ENCODE assay signal across 19 mouse cellular contexts in genomic region chr5:102724813-102725348, GRCm38 (mm10).
DNase-seq lines count a peak whose midpoint lies in the region; ATAC-seq and TF ChIP-seq lines count a peak whose summit lies in the region.
"Had no signal": no experiment of that assay in that cellular context is flagged by ENCODE, and none has a peak within 500 bp of the region (broad histone marks: within the 10 kb centered on the region; RNA-seq: fewer than 3 reads in every experiment).

No protein-coding gene starts in this region.

- H3K9me3 ChIP-seq in heart, postnatal 0 days (replicated peaks; ENCODE audit: control insufficient read depth, low read length): no peaks in the 10 kb centered on the region
- H3K9me3 ChIP-seq in lung, embryonic 16.5 days (ENCODE audit: control insufficient read depth, low read length): no peaks in the 10 kb centered on the region
- no peaks in the 10 kb centered on the region for H3K9me3 ChIP-seq in intestine, postnatal 0 days (ENCODE audit: control insufficient read depth)
- no peaks in the 10 kb centered on the region for H3K9me3 ChIP-seq in stomach, embryonic 15.5 days
- H3K9me3 ChIP-seq: forebrain, embryonic 15.5 days; hindbrain, embryonic 13.5 days; midbrain, embryonic 13.5 days; neural tube, embryonic 12.5 days had no signal

- no peak for ATAC-seq in heart, postnatal 0 days (ENCODE audit: insufficient read depth, low read depth)
- peak; percentile 55 for ATAC-seq in lung, embryonic 16.5 days (ENCODE audit: low read depth)
- no peak for ATAC-seq in intestine, postnatal 0 days
- ATAC-seq in stomach, embryonic 15.5 days (ENCODE audit: insufficient read depth, low FRiP score, low read depth): 0 out of 2 replicates have a peak, but pooled peaks have one; percentile 43
- ATAC-seq: forebrain, embryonic 15.5 days; midbrain, embryonic 13.5 days had no signal

- H3K27ac ChIP-seq in heart, postnatal 0 days (ENCODE audit: low read depth): peak overlapping the region; percentile 40
- peak overlapping the region; percentile 83 for H3K27ac ChIP-seq in lung, embryonic 16.5 days (ENCODE audit: low read length)
- peak overlapping the region; percentile 8; the same call in 1 of the 2 replicates for H3K27ac ChIP-seq in intestine, postnatal 0 days (ENCODE audit: low read depth, low read length)
- H3K27ac ChIP-seq in stomach, embryonic 15.5 days: peak overlapping the region; percentile 76
- H3K27ac ChIP-seq: forebrain, embryonic 15.5 days; hindbrain, embryonic 13.5 days; left cerebral cortex, adult 2 months; midbrain, embryonic 13.5 days; neural tube, embryonic 12.5 days had no signal

- peaks cover 5% of the 10 kb centered on the region; the same call in 1 of the 2 replicates for H3K4me1 ChIP-seq in heart, postnatal 0 days (ENCODE audit: control insufficient read depth, insufficient read depth)
- peaks cover 7% of the 10 kb centered on the region; the same call in 1 of the 2 replicates for H3K4me1 ChIP-seq in lung, embryonic 16.5 days (replicated peaks; ENCODE audit: control insufficient read depth, insufficient read depth, low read length)
- H3K4me1 ChIP-seq in intestine, postnatal 0 days (replicated peaks; ENCODE audit: control insufficient read depth, insufficient read depth, low read length): no peaks in the 10 kb centered on the region
- H3K4me1 ChIP-seq in stomach, embryonic 15.5 days: peaks cover 3% of the 10 kb centered on the region; the same call in 1 of the 2 replicates
- H3K4me1 ChIP-seq: forebrain, embryonic 15.5 days; midbrain, embryonic 13.5 days; neural tube, embryonic 12.5 days had no signal

- 33% methylated on average over 8 of the region's 9 CpGs for WGBS in heart, postnatal 0 days
- 11% methylated on average over 9 of the region's 9 CpGs for WGBS in lung, embryonic 16.5 days
- 18% methylated on average over 9 of the region's 9 CpGs for WGBS in intestine, postnatal 0 days
- 17% methylated on average over 9 of the region's 9 CpGs for WGBS in stomach, embryonic 15.5 days

- H3K36me3 ChIP-seq in heart, postnatal 0 days (replicated peaks; ENCODE audit: control insufficient read depth, insufficient read depth, low read length): no peaks in the 10 kb centered on the region
- no peaks in the 10 kb centered on the region for H3K36me3 ChIP-seq in lung, embryonic 16.5 days (ENCODE audit: control insufficient read depth, insufficient read depth, low read length)
- no peaks in the 10 kb centered on the region for H3K36me3 ChIP-seq in intestine, postnatal 0 days (ENCODE audit: control insufficient read depth, insufficient read depth)
- no peaks in the 10 kb centered on the region for H3K36me3 ChIP-seq in stomach, embryonic 15.5 days
- H3K36me3 ChIP-seq: forebrain, embryonic 15.5 days; hindbrain, embryonic 13.5 days; midbrain, embryonic 13.5 days; neural tube, embryonic 12.5 days had no signal

- peak; percentile 6 for DNase-seq in heart, postnatal 0 days (ENCODE audit: low spot score)
- DNase-seq in heart, adult 11 months: no peak
- DNase-seq in lung, postnatal 36 days: no peak
- no peak for DNase-seq in urinary bladder, adult 2 months (ENCODE audit: low spot score)
- no peak for DNase-seq in spleen, adult 12 weeks (ENCODE audit: low spot score)
- DNase-seq: cerebellum, adult 9-10 months; kidney, postnatal 4 days; lung, postnatal 10 days; retina, postnatal 1 day; thymus, adult 18-20 months had no signal

- no peaks in the 10 kb centered on the region for H3K27me3 ChIP-seq in heart, postnatal 0 days (ENCODE audit: control insufficient read depth, insufficient read depth, low read length)
- H3K27me3 ChIP-seq in lung, embryonic 16.5 days (ENCODE audit: control insufficient read depth, insufficient read depth, low read depth, low read length): no peaks in the 10 kb centered on the region
- H3K27me3 ChIP-seq in intestine, postnatal 0 days (replicated peaks; ENCODE audit: control insufficient read depth, insufficient read depth, low read length): no peaks in the 10 kb centered on the region
- H3K27me3 ChIP-seq in stomach, embryonic 15.5 days (replicated peaks): no peaks in the 10 kb centered on the region
- H3K27me3 ChIP-seq: CH12.LX; forebrain, embryonic 15.5 days; hindbrain, embryonic 13.5 days; midbrain, embryonic 13.5 days; neural tube, embryonic 12.5 days had no signal

- no peak overlapping the region for H3K9ac ChIP-seq in heart, postnatal 0 days (replicated peaks; ENCODE audit: low read depth, low read length)
- H3K9ac ChIP-seq in lung, embryonic 16.5 days (ENCODE audit: low read length): peak overlapping the region; percentile 38
- H3K9ac ChIP-seq in intestine, postnatal 0 days (ENCODE audit: low read depth, low read length): no peak overlapping the region
- H3K9ac ChIP-seq in stomach, embryonic 15.5 days: no peak overlapping the region
- H3K9ac ChIP-seq: forebrain, embryonic 15.5 days; hindbrain, embryonic 13.5 days; midbrain, embryonic 13.5 days; neural tube, embryonic 12.5 days had no signal

- peak overlapping the region; percentile 46 for H3K4me2 ChIP-seq in heart, postnatal 0 days (ENCODE audit: low read depth, low read length)
- peak overlapping the region; percentile 39 for H3K4me2 ChIP-seq in lung, embryonic 16.5 days (ENCODE audit: low read depth, low read length)
- H3K4me2 ChIP-seq in intestine, postnatal 0 days (replicated peaks; ENCODE audit: low read depth): peak overlapping the region; percentile 40
- peak overlapping the region; percentile 38 for H3K4me2 ChIP-seq in stomach, embryonic 15.5 days
- H3K4me2 ChIP-seq: forebrain, embryonic 15.5 days; hindbrain, embryonic 13.5 days; midbrain, embryonic 13.5 days; neural tube, embryonic 12.5 days had no signal

- peak overlapping the region; percentile 34 for H3K4me3 ChIP-seq in heart, postnatal 0 days (ENCODE audit: low read depth, low read length)
- H3K4me3 ChIP-seq in lung, embryonic 16.5 days (ENCODE audit: low read length): peak overlapping the region; percentile 42
- peak overlapping the region; percentile 36 for H3K4me3 ChIP-seq in intestine, postnatal 0 days (ENCODE audit: low read depth, low read length)
- H3K4me3 ChIP-seq in stomach, embryonic 15.5 days (replicated peaks): peak overlapping the region; percentile 28
- H3K4me3 ChIP-seq: forebrain, embryonic 15.5 days; hindbrain, embryonic 13.5 days; left cerebral cortex, adult 2 months; midbrain, embryonic 13.5 days; neural tube, embryonic 12.5 days had no signal

- TF ChIP-seq EP300 in heart, postnatal 0 days (IDR thresholded peaks at IDR 0.05; ENCODE audit: low read depth): no peak

- no peak for TF ChIP-seq CTCF in heart, postnatal 0 days (IDR thresholded peaks at IDR 0.05; ENCODE audit: low read depth)
- no peak for TF ChIP-seq CTCF in intestine, postnatal 0 days (IDR thresholded peaks at IDR 0.05; ENCODE audit: low read depth)

Comparison
In these comparisons a context has a peak if more than half of its experiments do, and no peak if none do; other contexts are left out.
1. ATAC-seq: peak in lung, embryonic 16.5 days (single experiment) and stomach, embryonic 15.5 days (single experiment); none in heart, postnatal 0 days (single experiment) and intestine, postnatal 0 days (single experiment).
2. H3K27ac ChIP-seq: peak in every context shown above with its lines; median percentile 83 in lung, embryonic 16.5 days; 76 in stomach, embryonic 15.5 days; 40 in heart, postnatal 0 days; 8 in intestine, postnatal 0 days.
3. Peak in every context shown above with its lines, with median percentiles within 50 percentile points of each other: H3K4me2 ChIP-seq and H3K4me3 ChIP-seq.